In the genomic region with DNA sequence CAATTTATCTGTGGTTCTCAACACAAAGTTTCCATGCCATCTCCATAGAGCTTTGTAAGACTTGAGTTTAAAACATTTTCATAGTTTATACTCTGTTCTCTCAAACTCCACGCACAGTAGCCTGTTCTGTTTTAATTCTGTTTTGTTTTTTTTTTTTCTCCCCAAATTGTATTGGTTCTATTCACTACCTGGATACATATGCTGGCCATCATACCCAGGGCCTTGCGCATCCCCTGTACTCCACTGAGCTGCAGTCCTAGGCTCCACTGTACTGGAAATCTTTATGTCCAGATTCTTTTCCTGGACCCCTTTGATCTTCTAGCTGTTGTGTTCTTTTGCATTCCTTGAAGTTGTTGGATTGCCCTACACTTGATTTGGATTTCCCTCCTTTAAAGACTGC, we compare ENCODE assay signal across 18 mouse cellular contexts. TPM values are rescaled to one million over a fixed set of nuclear protein-coding genes. Genes with fewer than 3 reads are reported as not detected.
DNase-seq lines count a peak whose midpoint lies in the region; ATAC-seq and TF ChIP-seq lines count a peak whose summit lies in the region.
"Had no signal": no experiment of that assay in that cellular context is flagged by ENCODE, and none has a peak within 500 bp of the region (broad histone marks: within the 10 kb centered on the region; RNA-seq: fewer than 3 reads in every experiment).

No protein-coding gene starts in this region.

- ATAC-seq in heart, embryonic 15.5 days (replicated peaks; ENCODE audit: insufficient number of reproducible peaks, insufficient read depth, low FRiP score, low read depth) = no peak
- no peak for ATAC-seq in liver, postnatal 0 days
- no peak for ATAC-seq in cerebellum, adult (ENCODE audit: insufficient number of reproducible peaks, low FRiP score, low TSS enrichment)
- ATAC-seq: Patski had no signal

- H3K4me3 ChIP-seq in heart, embryonic 15.5 days = no peak overlapping the region
- no peak overlapping the region for H3K4me3 ChIP-seq in bone marrow, adult 2 months (replicated peaks; ENCODE audit: control insufficient read depth, low read depth, low read length)
- no peak overlapping the region for H3K4me3 ChIP-seq in liver, postnatal 0 days (ENCODE audit: low read depth, low read length)
- H3K4me3 ChIP-seq: hindbrain, embryonic 10.5 days had no signal

- no peaks in the 10 kb centered on the region for H3K27me3 ChIP-seq in heart, embryonic 15.5 days
- H3K27me3 ChIP-seq in liver, postnatal 0 days (ENCODE audit: insufficient read depth, low read length) = no peaks in the 10 kb centered on the region
- H3K27me3 ChIP-seq: Patski had no signal

- 95% methylated on average over 2 of the region's 2 CpGs for WGBS in heart, embryonic 15.5 days
- 81% methylated on average over 2 of the region's 2 CpGs for whole genome bisulfite sequencing in bone marrow, adult 2 months
- 80% methylated on average over 2 of the region's 2 CpGs for WGBS in liver, postnatal 0 days (ENCODE audit: insufficient replicate concordance)

- no peak overlapping the region for H3K4me2 ChIP-seq in heart, embryonic 15.5 days
- peak overlapping the region; percentile 28; the same call in 1 of the 2 replicates for H3K4me2 ChIP-seq in liver, postnatal 0 days (ENCODE audit: low read depth, low read length)
- H3K4me2 ChIP-seq: midbrain, embryonic 11.5 days had no signal

- no peak overlapping the region for H3K9ac ChIP-seq in heart, embryonic 15.5 days
- H3K9ac ChIP-seq in liver, postnatal 0 days (replicated peaks) = no peak overlapping the region

- no peak for TF ChIP-seq POLR2A in bone marrow, adult 2 months (IDR thresholded peaks at IDR 0.05; ENCODE audit: borderline replicate concordance, control insufficient read depth, low read depth, low read length)

- H3K9me3 ChIP-seq in heart, embryonic 15.5 days (replicated peaks) = no peaks in the 10 kb centered on the region
- no peaks in the 10 kb centered on the region for H3K9me3 ChIP-seq in liver, postnatal 0 days (ENCODE audit: low read length)
- H3K9me3 ChIP-seq: hindbrain, embryonic 10.5 days had no signal

- H3K4me1 ChIP-seq in heart, embryonic 15.5 days (replicated peaks) = peaks cover 30% of the 10 kb centered on the region
- H3K4me1 ChIP-seq in bone marrow, adult 2 months (ENCODE audit: control insufficient read depth, insufficient read depth, low read length) = peaks cover 11% of the 10 kb centered on the region
- H3K4me1 ChIP-seq in liver, postnatal 0 days (ENCODE audit: insufficient read depth) = peaks cover 28% of the 10 kb centered on the region

- no peak for TF ChIP-seq CTCF in bone marrow, adult 2 months (IDR thresholded peaks at IDR 0.05; ENCODE audit: control insufficient read depth, insufficient read depth, low read length)
- TF ChIP-seq CTCF in liver, postnatal 0 days (IDR thresholded peaks at IDR 0.05; ENCODE audit: low read depth) = no peak

- peak overlapping the region; percentile 2; the same call in 1 of the 2 replicates for H3K27ac ChIP-seq in heart, embryonic 15.5 days
- H3K27ac ChIP-seq in bone marrow, adult 2 months (ENCODE audit: control insufficient read depth, insufficient read depth, low read depth, low read length, poor library complexity) = peak overlapping the region; percentile 3; the same call in 1 of the 2 replicates
- peak overlapping the region; percentile 78 for H3K27ac ChIP-seq in liver, postnatal 0 days (ENCODE audit: low read depth)
- H3K27ac ChIP-seq: hindbrain, embryonic 10.5 days; hindbrain, postnatal 0 days had no signal

- no peaks in the 10 kb centered on the region for H3K36me3 ChIP-seq in heart, embryonic 15.5 days
- H3K36me3 ChIP-seq in liver, postnatal 0 days (replicated peaks; ENCODE audit: insufficient read depth, low read length) = no peaks in the 10 kb centered on the region
- H3K36me3 ChIP-seq: hindbrain, embryonic 10.5 days had no signal

- no peak for TF ChIP-seq EP300 in liver, postnatal 0 days (IDR thresholded peaks at IDR 0.05; ENCODE audit: low read depth)

- no peak for DNase-seq in heart, adult 8-10 months (ENCODE audit: low spot score)
- peak; percentile 3 for DNase-seq in A20 (ENCODE audit: low read depth, low spot score)
- DNase-seq in liver, postnatal 0 days = no peak
- no peak for DNase-seq in right cerebral cortex, adult 18-20 months
- DNase-seq: adrenal gland, adult 8-10 months; cerebellum, adult 11-12 months; cerebellum, postnatal 14 days; embryo, embryonic 11 days; gastrocnemius, postnatal 14 days; kidney, postnatal 14 days; retina, postnatal 1 day had no signal

RNA-seq across cellular contexts. Expression of gene Sipa1l1, which starts 56.2 kb away (rescaled TPM):
- polyA plus RNA-seq in heart, embryonic 15.5 days (2015; fragmentation: Nextera tagmentation; extraction: Ambion mirVana) = 16.9 and 22.3 TPM in 2 replicates
- total RNA-seq in heart, adult 8-10 months (2022) = 10 to 100 TPM in 1 of 4 experiments, 1 to 10 TPM in 3; 8.3 to 11.1 (median 9.4) TPM
- 4.4 and 13.5 TPM in 2 replicates for polyA plus RNA-seq in bone marrow, adult 2 months (2011; ENCODE audit: insufficient read depth, insufficient read length, low replicate concordance, missing spikeins)
- 2.0 and 3.2 TPM in 2 replicates for polyA plus RNA-seq in liver, postnatal 0 days (2015; fragmentation: Nextera tagmentation; extraction: Ambion mirVana)

Comparison
In these comparisons a context has a peak if more than half of its experiments do, and no peak if none do; other contexts are left out.
1. H3K27ac ChIP-seq: peak in every context shown above with its lines; median percentile 78 in liver, postnatal 0 days; 3 in bone marrow, adult 2 months; 2 in heart, embryonic 15.5 days.